Mouse (Mus musculus) intestine, embryonic 14.5 days (tissue): Measurements from ENCODE around the gene Atf3. TPM values are rescaled to one million over a fixed set of nuclear protein-coding genes. Genes with fewer than 3 reads are reported as not detected.

Experiments used
- ATAC-seq: fragments of 200-750 bp; cut with Nextera tagmentation; replicated peaks from 2 replicates; pipeline ENCODE4 v1.8.0; 2017; ENCODE audit warnings: low read depth, moderate number of reproducible peaks, moderate TSS enrichment, moderate library complexity; ENCODE audit not compliant: low FRiP score, low TSS enrichment
- DNase-seq: peaks from one replicate; pipeline ENCODE4 v3.0.0-alpha.2; 2018; ENCODE audit warnings: low spot score
- H3K27ac ChIP-seq: fragments of 300-500 bp; sonication (generic); 2 replicates; pipeline ENCODE4 v1.5.1; 2014; ENCODE audit warnings: low read depth, mild to moderate bottlenecking, control low read depth
- H3K27me3 ChIP-seq: fragments of 300-500 bp; sonication (generic); replicated peaks from 2 replicates; pipeline ENCODE4 v1.6.1; 2014; ENCODE audit warnings: low read length, control low read depth; ENCODE audit not compliant: control insufficient read depth, insufficient read depth
- H3K36me3 ChIP-seq: fragments of 300-500 bp; sonication (generic); 2 replicates; pipeline ENCODE4 v1.6.1; 2014; ENCODE audit warnings: low read length, control low read depth; ENCODE audit not compliant: control insufficient read depth, insufficient read depth
- H3K4me1 ChIP-seq: fragments of 300-500 bp; sonication (generic); replicated peaks from 2 replicates; pipeline ENCODE4 v1.6.1; 2014; ENCODE audit warnings: low read length, control low read depth, mixed read lengths; ENCODE audit not compliant: control insufficient read depth, insufficient read depth
- H3K4me2 ChIP-seq: fragments of 300-500 bp; sonication (generic); 2 replicates; pipeline ENCODE4 v1.6.1; 2014; ENCODE audit warnings: low read length
- H3K4me3 ChIP-seq: fragments of 300-500 bp; sonication (generic); 2 replicates; pipeline ENCODE4 v1.5.1; 2014; ENCODE audit warnings: low read depth, low read length, control low read depth, mixed read lengths
- H3K9ac ChIP-seq: fragments of 300-500 bp; sonication (generic); 2 replicates; pipeline ENCODE4 v1.6.1; 2014; ENCODE audit warnings: mild to moderate bottlenecking, low read length
- H3K9me3 ChIP-seq: fragments of 300-500 bp; sonication (generic); 2 replicates; pipeline ENCODE4 v1.6.1; 2016; ENCODE audit warnings: low read length, control low read depth; ENCODE audit not compliant: control insufficient read depth
- WGBS: fragments of 180-500 bp; shearing (Covaris S2); extraction: QIAGEN DNeasy Blood & Tissue Kit; methylation state at CpG from one replicate; pipeline ENCODE4 v1.1.7; 2014; 5-methylcytosine and 5-hydroxymethylcytosine counted together
- polyA plus RNA-seq: library from polyadenylated mRNA; unstranded; fragments of >200 nt; fragmentation: Nextera tagmentation; extraction: Ambion mirVana; gene quantifications from 2 replicates; pipeline ENCODE4 v1.2.1, GENCODE M21; 2014

Atf3 gene
- polyA plus RNA-seq, 1 experiment from 2014 or later: 4.4 TPM

GRCm38 (mm10) chr1:191242065-191242698, 24.3 kb upstream of the Atf3 start:
- Histone ChIP-seq H3K27me3 (no peaks in the 10 kb centered on the region), H3K4me3 (no peak overlapping the region), H3K9me3 (0 out of 2 replicates have a peak, but pooled peaks cover 3% of the 10 kb centered on the region), H3K36me3 (no peaks in the 10 kb centered on the region), H3K9ac (no peak overlapping the region), H3K4me2 (no peak overlapping the region), H3K27ac (no peak overlapping the region), H3K4me1 (no peaks in the 10 kb centered on the region)
- no peak for ATAC-seq
- WGBS: 80% methylated on average over 12 of the region's 12 CpGs
- no peak for DNase-seq

DNA sequence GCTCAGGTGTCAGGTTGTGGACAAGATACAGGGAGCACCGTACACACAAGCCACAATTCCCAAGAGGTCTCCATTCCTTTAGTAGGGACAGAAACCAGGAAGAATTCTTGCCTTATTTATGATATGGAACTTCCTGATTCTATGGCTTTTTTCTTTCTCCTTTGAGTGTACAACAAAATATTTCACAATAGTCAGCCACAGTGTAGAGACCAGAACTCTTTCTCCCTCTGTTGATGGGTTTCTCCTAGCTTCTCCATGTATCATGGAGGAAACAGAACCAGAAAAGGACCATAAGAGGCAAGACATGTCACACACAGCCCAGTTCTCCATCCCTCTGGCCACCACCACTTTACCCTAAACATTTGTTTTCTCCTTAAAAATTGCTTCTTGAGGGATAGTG, 23.7 kb upstream of the Atf3 start:
- no peaks in the 10 kb centered on the region for H3K36me3 ChIP-seq
- DNase-seq: no peak
- no peak overlapping the region for H3K4me2 ChIP-seq
- H3K9ac ChIP-seq: no peak overlapping the region
- no peaks in the 10 kb centered on the region for H3K27me3 ChIP-seq
- 83% methylated on average over 1 of the region's 1 CpGs for WGBS
- ATAC-seq: no peak
- H3K4me1 ChIP-seq: no peaks in the 10 kb centered on the region
- no peak overlapping the region for H3K4me3 ChIP-seq
- H3K27ac ChIP-seq: no peak overlapping the region
- 0 out of 2 replicates have a peak, but pooled peaks cover 3% of the 10 kb centered on the region for H3K9me3 ChIP-seq

DNA sequence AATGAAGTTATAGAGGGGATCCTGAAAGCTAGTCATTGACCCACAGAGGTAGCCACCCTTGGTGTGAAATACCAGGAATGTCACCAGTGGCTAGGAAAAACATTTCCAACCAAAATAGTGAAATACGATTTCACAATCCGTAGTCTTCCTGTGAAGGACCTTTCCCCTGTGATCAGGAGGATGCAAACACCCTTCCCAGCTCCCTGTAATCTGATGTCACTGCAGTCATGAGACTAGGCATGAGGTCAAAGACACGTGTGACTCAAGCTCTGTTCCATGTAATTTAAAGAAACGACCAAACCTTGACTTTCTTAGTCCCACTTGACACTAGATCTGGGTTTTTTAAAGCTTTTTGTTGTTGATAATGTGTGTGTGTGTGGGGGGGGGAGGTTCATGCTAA, 21.8 kb upstream of the Atf3 start:
- Histone ChIP-seq H3K4me2 (no peak overlapping the region), H3K36me3 (no peaks in the 10 kb centered on the region), H3K4me1 (no peaks in the 10 kb centered on the region), H3K9me3 (no peaks in the 10 kb centered on the region), H3K9ac (no peak overlapping the region), H3K27ac (no peak overlapping the region), H3K27me3 (no peaks in the 10 kb centered on the region), H3K4me3 (no peak overlapping the region)
- ATAC-seq: no peak
- 84% methylated on average over 4 of the region's 4 CpGs for WGBS
- no peak for DNase-seq

DNA sequence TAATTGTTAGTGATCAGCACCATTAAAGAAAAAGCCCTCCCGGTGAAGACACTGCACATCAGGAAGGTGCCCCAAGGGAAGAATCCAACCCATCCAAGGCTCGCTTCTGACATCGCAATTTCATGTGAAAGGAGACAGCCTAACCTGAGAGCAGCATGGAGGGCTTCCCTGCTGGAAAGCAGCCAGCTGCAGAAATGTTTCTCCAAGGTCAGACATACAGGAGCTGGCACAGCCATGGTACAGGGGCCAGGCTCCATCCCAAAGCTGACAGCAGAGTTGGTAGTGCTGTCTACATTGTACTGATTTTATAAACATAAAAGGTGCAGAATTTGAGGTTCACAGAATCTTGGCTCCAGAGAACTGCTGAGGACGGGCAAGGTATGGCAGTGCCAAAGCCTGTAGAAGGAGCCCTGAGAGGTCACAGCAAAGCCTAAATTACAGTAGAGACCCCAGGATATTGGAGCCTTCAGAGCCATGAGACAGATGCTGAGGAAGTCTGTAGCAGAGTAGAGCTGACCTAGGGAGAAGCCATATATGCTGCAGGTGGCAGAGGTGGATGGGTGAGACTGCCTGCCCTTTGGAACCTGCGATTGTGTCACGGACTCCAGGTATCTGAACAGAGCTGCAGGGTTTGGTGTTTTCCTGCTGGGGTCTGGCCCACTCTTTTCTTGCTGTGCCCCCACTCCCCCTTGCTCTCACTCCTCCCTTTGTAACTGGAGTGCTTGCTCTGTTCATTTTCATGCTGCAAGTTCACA, 18.1 kb upstream of the Atf3 start:
- ATAC-seq: no peak
- H3K4me1 ChIP-seq: no peaks in the 10 kb centered on the region
- no peaks in the 10 kb centered on the region for H3K36me3 ChIP-seq
- H3K9ac ChIP-seq: no peak overlapping the region
- no peaks in the 10 kb centered on the region for H3K27me3 ChIP-seq
- WGBS: 88% methylated on average over 6 of the region's 6 CpGs
- no peak for DNase-seq
- H3K9me3 ChIP-seq: no peaks in the 10 kb centered on the region
- H3K4me2 ChIP-seq: no peak overlapping the region
- no peak overlapping the region for H3K27ac ChIP-seq
- H3K4me3 ChIP-seq: no peak overlapping the region

DNA sequence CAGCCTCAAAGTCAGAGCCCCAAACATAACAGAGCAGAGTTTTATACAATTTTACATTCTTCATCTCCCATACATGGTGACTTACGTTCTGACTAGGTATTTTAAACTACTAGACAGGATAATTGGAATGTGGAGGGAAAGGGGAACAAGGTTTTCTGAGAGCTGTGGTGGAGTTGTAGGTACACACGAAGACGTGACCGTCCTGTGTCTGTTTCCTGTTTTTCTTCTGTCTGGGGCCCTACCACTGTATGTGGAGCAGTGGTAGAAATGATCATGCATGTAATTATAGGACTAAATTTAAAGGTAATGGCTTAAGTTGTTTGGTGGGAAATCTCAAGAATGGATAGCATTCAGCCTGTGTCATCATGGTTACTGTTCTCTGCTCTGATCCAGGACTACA, 17.0 kb upstream of the Atf3 start:
- no peaks in the 10 kb centered on the region for H3K9me3 ChIP-seq
- 85% methylated on average over 4 of the region's 4 CpGs for WGBS
- ATAC-seq (no peak), DNase-seq (no peak)
- H3K4me2 ChIP-seq: no peak overlapping the region
- H3K9ac ChIP-seq: no peak overlapping the region
- no peak overlapping the region for H3K27ac ChIP-seq
- H3K4me1 ChIP-seq: no peaks in the 10 kb centered on the region
- no peaks in the 10 kb centered on the region for H3K27me3 ChIP-seq
- H3K4me3 ChIP-seq: no peak overlapping the region
- no peaks in the 10 kb centered on the region for H3K36me3 ChIP-seq

- no peaks in the 10 kb centered on the region for H3K9me3 ChIP-seq
- no peak for ATAC-seq
- H3K36me3 ChIP-seq: no peaks in the 10 kb centered on the region
- H3K4me2 ChIP-seq: no peak overlapping the region
- 81% methylated on average over 6 of the region's 6 CpGs for WGBS
- no peak for DNase-seq
- H3K4me3 ChIP-seq: no peak overlapping the region
- no peaks in the 10 kb centered on the region for H3K27me3 ChIP-seq
- H3K4me1 ChIP-seq: peaks cover 3% of the 10 kb centered on the region; the same call in 1 of the 2 replicates
- H3K9ac ChIP-seq: no peak overlapping the region
- no peak overlapping the region for H3K27ac ChIP-seq
Measured at GRCm38 (mm10) chr1:191230355-191230931, 12.6 kb upstream of the Atf3 start.

GRCm38 (mm10) chr1:191226570-191226969, 8.7 kb upstream of the Atf3 start:
- no peak overlapping the region for H3K4me3 ChIP-seq
- 85% methylated on average over 2 of the region's 2 CpGs for WGBS
- peaks cover 15% of the 10 kb centered on the region; the same call in 1 of the 2 replicates for H3K4me1 ChIP-seq
- H3K4me2 ChIP-seq: no peak overlapping the region
- DNase-seq (no peak), ATAC-seq (no peak)
- no peaks in the 10 kb centered on the region for H3K9me3 ChIP-seq
- H3K9ac ChIP-seq: no peak overlapping the region
- H3K27ac ChIP-seq: no peak overlapping the region
- H3K27me3 ChIP-seq: no peaks in the 10 kb centered on the region
- no peaks in the 10 kb centered on the region for H3K36me3 ChIP-seq

DNA sequence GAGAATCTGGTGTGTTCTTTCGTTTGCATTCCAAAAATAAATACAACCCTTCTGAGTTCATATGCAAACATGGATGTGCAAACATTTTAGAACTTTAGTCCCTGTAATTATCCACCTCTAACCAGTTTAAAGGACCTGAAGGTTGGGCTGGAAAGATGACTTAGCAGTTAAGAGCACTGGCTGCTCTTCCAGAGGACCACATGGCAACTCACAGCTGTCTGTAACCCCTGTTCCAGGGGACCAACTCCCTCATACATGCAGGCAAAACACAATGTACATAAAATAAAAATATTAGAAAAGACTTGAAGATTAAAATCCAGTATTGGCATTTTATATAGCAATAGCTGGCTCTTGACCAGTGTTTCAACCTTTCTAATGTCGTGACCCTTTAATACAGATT, 7.9 kb upstream of the Atf3 start:
- DNase-seq: no peak
- Histone ChIP-seq H3K27ac (no peak overlapping the region), H3K27me3 (no peaks in the 10 kb centered on the region), H3K9ac (no peak overlapping the region), H3K9me3 (no peaks in the 10 kb centered on the region), H3K4me1 (peaks cover 15% of the 10 kb centered on the region; the same call in 1 of the 2 replicates), H3K4me3 (no peak overlapping the region), H3K4me2 (no peak overlapping the region), H3K36me3 (no peaks in the 10 kb centered on the region)
- ATAC-seq: no peak
- 78% methylated on average over 2 of the region's 2 CpGs for WGBS
